Mouse (Mus musculus) lung, postnatal 0 days (tissue): Measurements from ENCODE around the gene Glipr1. TPM values are rescaled to one million over a fixed set of nuclear protein-coding genes. Genes with fewer than 3 reads are reported as not detected.
"Not testable (repeated sequence)": the region's sequence is repeated elsewhere in the genome, so short reads cannot be mapped to it uniquely, and the experiment has no call there.

Source experiments
- ATAC-seq: fragments of 200-750 bp; cut with Nextera tagmentation; 2 replicates; pipeline ENCODE4 v1.8.0; 2017; ENCODE audit warnings: moderate library complexity
- DNase-seq: peaks from one replicate; pipeline ENCODE4 v3.0.0-alpha.2; 2016; ENCODE audit warnings: low spot score
- H3K27ac ChIP-seq: fragments of 300-500 bp; sonication (generic); 2 replicates; pipeline ENCODE4 v1.5.1; 2014; ENCODE audit warnings: antibody characterized with exemption, mild to moderate bottlenecking, low read length, mixed read lengths
- H3K27me3 ChIP-seq: fragments of 300-500 bp; sonication (generic); replicated peaks from 2 replicates; pipeline ENCODE4 v1.6.1; 2014; ENCODE audit warnings: low read length, mixed read lengths; ENCODE audit not compliant: insufficient read depth
- H3K36me3 ChIP-seq: fragments of 300-500 bp; sonication (generic); 2 replicates; pipeline ENCODE4 v1.6.1; 2014; ENCODE audit warnings: low read length, mixed read lengths; ENCODE audit not compliant: insufficient read depth
- H3K4me1 ChIP-seq: fragments of 300-500 bp; sonication (generic); 2 replicates; pipeline ENCODE4 v1.6.1; 2014; ENCODE audit warnings: antibody characterized with exemption, low read depth, low read length, mixed read lengths; ENCODE audit not compliant: insufficient read depth
- H3K4me2 ChIP-seq: fragments of 300-500 bp; sonication (generic); replicated peaks from 2 replicates; pipeline ENCODE4 v1.6.1; 2014; ENCODE audit warnings: low read depth, mild to moderate bottlenecking, low read length, moderate library complexity, mixed read lengths
- H3K4me3 ChIP-seq: fragments of 300-500 bp; sonication (generic); 2 replicates; pipeline ENCODE4 v1.5.1; 2014; ENCODE audit warnings: low read depth, low read length
- H3K9ac ChIP-seq: fragments of 300-500 bp; sonication (generic); replicated peaks from 2 replicates; pipeline ENCODE4 v1.6.1; 2014; ENCODE audit warnings: low read depth, mild to moderate bottlenecking
- H3K9me3 ChIP-seq: fragments of 300-500 bp; sonication (generic); 2 replicates; pipeline ENCODE4 v1.6.1; 2016; ENCODE audit warnings: low read length, mixed read lengths
- CTCF ChIP-seq: IDR thresholded peaks from 2 replicates; pipeline ENCODE4 v1.5.1; 2016; ENCODE audit warnings: antibody characterized with exemption, mild to moderate bottlenecking
- EP300 ChIP-seq: IDR thresholded peaks from 2 replicates; pipeline ENCODE4 v1.6.1; 2016; ENCODE audit warnings: antibody characterized with exemption, mild to moderate bottlenecking, control low read depth
- WGBS: fragments of 180-500 bp; shearing (Covaris S2); extraction: QIAGEN DNeasy Blood & Tissue Kit; methylation state at CpG from one replicate; pipeline ENCODE4 v1.1.7; 2014; 5-methylcytosine and 5-hydroxymethylcytosine counted together
- polyA plus RNA-seq: library from polyadenylated mRNA; unstranded; fragments of >200 nt; fragmentation: Nextera tagmentation; extraction: Ambion mirVana; gene quantifications from 2 replicates; pipeline ENCODE4 v1.2.1, GENCODE M21; 2015

Glipr1 gene
- polyA plus RNA-seq: 9.4 and 9.6 TPM in 2 replicates

DNA sequence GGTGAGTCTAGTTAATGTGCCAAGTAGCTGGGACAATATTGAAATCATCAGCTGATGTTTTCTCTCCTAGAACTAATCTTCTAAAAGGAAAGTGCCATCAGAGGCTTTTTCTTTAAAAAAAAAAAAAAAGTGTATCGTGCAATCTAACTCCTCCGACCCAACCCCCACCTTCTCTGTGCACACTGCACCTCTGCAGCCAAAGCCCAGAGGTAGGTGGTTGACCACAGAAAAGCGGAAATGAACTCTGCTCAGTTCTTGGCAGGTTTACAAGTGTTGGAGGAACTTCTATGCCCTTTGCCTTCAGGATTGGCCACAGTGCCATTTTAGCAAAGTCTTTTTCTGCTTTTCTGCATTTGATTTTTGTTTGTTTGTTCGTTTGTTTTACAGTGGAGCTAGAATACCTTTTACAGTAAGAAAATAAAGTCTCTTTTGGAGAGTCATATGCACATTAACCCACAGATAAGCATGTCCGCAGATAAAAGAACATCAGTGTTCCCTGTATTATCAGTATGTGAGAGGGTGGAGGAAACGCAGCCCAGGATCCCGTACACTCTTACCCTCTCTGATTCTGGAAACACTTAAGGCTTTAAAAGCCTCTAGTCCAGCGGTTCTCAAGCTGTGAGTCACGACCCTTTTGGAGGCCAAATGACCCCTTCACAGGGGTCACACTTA is at the start of gene Glipr1:
Glipr1 (minus strand) TSS at position 88 of the 672 bp plus-strand sequence.
- Histone ChIP-seq H3K36me3 (no peaks in the 10 kb centered on the region), H3K27ac (no peak within 1 kb of the TSS), H3K4me1 (no peaks in the 10 kb centered on the region), H3K4me3 (no peak within 1 kb of the TSS), H3K9me3 (no peaks in the 10 kb centered on the region), H3K9ac (no peak within 1 kb of the TSS), H3K4me2 (no peak within 1 kb of the TSS), H3K27me3 (no peaks in the 10 kb centered on the region)
- DNase-seq: peak; percentile 55
- TF ChIP-seq CTCF (no peak), EP300 (no peak)
- ATAC-seq: peak; percentile 43; the same call in 1 of the 2 replicates
- 46% methylated on average over 9 of the region's 9 CpGs for WGBS

DNA sequence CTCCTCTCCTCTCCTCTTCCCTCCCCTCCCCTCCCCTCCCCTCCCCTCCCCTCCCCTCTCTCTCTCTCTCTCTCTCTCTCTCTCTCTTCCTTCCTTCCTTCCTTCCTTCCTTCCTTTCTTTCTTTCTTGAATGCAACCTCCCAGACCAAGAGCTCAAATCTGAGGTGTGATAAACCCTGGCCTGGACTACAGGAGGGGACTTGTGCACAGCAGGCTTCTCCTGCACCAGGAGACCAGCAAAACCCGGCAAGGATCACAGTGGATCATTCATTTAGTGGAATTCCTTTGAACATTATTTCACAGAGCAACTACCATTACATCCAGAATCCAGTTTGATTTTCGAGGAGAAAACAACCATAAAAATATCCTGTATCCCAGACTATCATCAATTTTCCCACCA is 49.5 kb upstream of the Glipr1 start:
- ATAC-seq, H3K9me3 ChIP-seq, H3K4me3 ChIP-seq, H3K36me3 ChIP-seq, H3K4me1 ChIP-seq, H3K27ac ChIP-seq, DNase-seq, H3K4me2 ChIP-seq, H3K9ac ChIP-seq, H3K27me3 ChIP-seq: not testable (repeated sequence)
- WGBS: 58% methylated on average over 2 of the region's 2 CpGs

DNA sequence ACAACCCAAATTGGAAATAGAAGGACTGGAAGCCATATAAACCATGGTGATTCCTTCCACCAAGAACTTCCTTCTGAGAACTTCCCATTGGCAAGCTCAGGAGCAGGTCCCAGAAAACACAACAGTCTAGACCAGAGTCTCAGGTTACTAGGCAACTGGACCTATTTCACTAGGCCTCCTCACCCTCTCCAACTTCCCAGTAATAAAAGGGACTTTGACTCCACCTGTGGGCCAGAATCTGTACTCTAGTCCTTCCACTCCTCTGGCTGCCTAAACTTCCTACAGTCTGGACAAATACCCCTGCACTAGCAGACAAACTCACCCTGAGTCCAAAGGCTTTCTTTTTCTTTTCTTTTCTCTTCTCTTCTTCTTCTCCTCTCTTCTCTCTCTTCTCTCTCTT is 48.8 kb upstream of the Glipr1 start:
- H3K27ac ChIP-seq: no peak overlapping the region
- no peaks in the 10 kb centered on the region for H3K27me3 ChIP-seq
- no peaks in the 10 kb centered on the region for H3K4me1 ChIP-seq
- no peak overlapping the region for H3K4me2 ChIP-seq
- DNase-seq: peak; percentile 9
- ATAC-seq: no peak
- H3K9ac ChIP-seq: no peak overlapping the region
- no peak overlapping the region for H3K4me3 ChIP-seq
- no peaks in the 10 kb centered on the region for H3K36me3 ChIP-seq
- H3K9me3 ChIP-seq: no peaks in the 10 kb centered on the region
- no peak for TF ChIP-seq EP300

DNA sequence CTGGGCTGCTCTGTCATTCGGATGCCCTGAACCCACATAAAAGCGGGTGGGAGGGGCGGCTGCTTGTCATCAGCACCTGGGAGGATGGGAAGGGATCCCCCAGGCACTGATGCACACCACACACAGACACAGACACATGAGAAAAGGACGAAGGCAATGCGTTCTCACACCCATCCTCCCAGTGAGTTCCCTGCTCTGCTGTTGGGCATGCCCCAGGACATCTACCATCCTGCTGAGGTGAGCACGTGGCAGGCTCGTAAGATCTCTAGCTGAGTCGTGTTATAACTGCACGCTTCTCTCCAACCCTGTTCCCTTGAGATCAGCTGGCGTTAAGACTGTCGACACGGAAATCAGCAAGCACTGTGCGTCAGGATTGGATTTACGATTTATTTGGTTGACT is 41.9 kb upstream of the Glipr1 start:
- not testable (repeated sequence) for H3K4me1 ChIP-seq, H3K36me3 ChIP-seq, H3K27ac ChIP-seq, H3K4me3 ChIP-seq, H3K4me2 ChIP-seq, DNase-seq, ATAC-seq, H3K27me3 ChIP-seq, H3K9me3 ChIP-seq, H3K9ac ChIP-seq
- WGBS: 51% methylated on average over 14 of the region's 14 CpGs

DNA sequence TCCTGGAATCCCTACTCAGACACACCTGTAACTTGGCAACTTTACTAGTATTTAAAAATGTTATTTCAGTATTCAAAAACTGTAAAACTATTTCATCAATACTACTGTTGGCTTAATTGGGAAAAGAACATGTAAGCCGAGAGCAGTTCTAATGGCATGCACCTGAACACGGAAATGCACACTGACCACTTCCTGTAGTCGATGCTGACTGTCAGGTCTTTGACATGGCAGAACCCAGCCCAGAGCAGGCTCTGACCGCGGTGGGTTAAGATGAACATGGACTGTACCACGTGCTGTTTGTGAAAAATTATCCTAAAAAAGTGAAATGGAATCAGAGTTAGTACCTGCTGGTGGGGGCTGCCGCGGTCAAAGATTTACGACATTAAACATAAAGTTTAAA is 41.1 kb upstream of the Glipr1 start:
- H3K36me3 ChIP-seq, H3K27ac ChIP-seq, H3K27me3 ChIP-seq, H3K4me2 ChIP-seq, DNase-seq, H3K4me3 ChIP-seq, H3K4me1 ChIP-seq, H3K9ac ChIP-seq, ATAC-seq, H3K9me3 ChIP-seq: not testable (repeated sequence)
- WGBS: 71% methylated on average over 9 of the region's 9 CpGs

DNA sequence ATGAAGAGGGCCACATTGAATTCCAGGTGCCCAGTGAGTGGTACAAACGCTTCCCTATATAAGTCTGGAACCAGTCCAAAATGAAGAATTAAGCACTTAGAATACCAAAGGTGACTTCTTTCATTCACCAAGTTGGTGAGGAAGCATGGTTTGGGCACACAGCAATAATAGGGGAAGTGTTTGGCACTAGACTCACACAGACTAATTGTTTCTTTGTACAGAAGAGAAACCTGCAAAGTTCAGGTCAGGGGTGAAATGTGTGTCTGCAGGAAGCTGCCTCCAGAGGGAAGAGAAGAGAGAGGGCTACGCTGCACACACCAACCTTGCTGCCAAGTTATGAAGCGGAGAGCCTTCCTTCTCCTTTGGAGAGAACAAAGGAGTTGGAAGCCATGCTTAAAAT is 26.3 kb upstream of the Glipr1 start:
- H3K27me3 ChIP-seq, H3K9ac ChIP-seq, H3K4me3 ChIP-seq, H3K4me1 ChIP-seq, H3K4me2 ChIP-seq, H3K36me3 ChIP-seq, DNase-seq, H3K9me3 ChIP-seq, H3K27ac ChIP-seq, ATAC-seq: not testable (repeated sequence)
- 66% methylated on average over 3 of the region's 3 CpGs for WGBS

DNA sequence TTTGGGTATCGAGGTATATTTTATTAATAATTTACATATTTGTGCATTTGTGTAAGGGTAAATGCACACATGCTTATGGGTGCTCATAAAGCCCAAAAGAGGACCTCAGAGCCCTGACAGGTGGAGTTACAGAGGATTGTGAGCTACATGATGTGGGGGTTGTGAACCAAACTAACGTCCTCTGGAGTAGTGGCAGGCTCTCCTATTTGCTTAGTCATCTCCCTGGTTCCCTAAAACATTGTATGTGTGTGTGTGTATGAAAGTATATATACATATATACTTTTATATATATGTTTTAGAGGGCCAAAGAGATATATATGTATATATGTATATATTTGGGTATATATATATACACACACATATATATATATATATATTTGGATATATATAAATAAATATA is 21.2 kb upstream of the Glipr1 start:
- WGBS: 57% methylated on average over 2 of the region's 2 CpGs
- no peak overlapping the region for H3K27ac ChIP-seq

DNA sequence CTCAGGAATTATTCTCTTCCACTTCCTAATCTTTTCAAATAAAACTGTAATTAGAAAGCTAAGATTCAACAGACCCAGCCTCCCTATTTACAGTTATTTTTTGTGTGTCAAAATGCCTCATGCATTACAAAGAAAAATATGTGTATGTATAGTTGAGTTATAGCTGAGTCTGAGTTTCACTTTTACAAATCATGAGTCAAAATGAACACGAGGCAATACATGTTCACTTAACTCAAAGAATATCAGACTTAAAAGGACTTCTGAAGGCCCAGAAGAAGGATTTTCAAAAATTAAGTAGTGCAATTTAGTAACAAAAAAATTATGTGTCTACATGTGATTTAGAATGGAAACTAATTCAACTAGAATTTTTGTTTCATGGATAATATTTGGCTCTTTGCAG is 7.1 kb upstream of the Glipr1 start:
- not testable (repeated sequence) for H3K4me1 ChIP-seq, H3K27ac ChIP-seq, H3K9ac ChIP-seq, H3K36me3 ChIP-seq, ATAC-seq, H3K4me3 ChIP-seq, H3K9me3 ChIP-seq, H3K27me3 ChIP-seq, DNase-seq, H3K4me2 ChIP-seq
- WGBS: 69% methylated on average over 1 of the region's 1 CpGs

More for the DNA sequence above, 21.2 kb upstream of the Glipr1 start:
- no peaks in the 10 kb centered on the region for H3K36me3 ChIP-seq
- no peak for ATAC-seq
- H3K9ac ChIP-seq: no peak overlapping the region
- TF ChIP-seq CTCF (no peak), EP300 (no peak)
- H3K27me3 ChIP-seq: no peaks in the 10 kb centered on the region
- H3K4me2 ChIP-seq: no peak overlapping the region
- no peaks in the 10 kb centered on the region for H3K4me1 ChIP-seq
- no peak overlapping the region for H3K4me3 ChIP-seq
- H3K9me3 ChIP-seq: no peaks in the 10 kb centered on the region
- DNase-seq: no peak
